Mouse (Mus musculus) kidney, postnatal 0 days (tissue): ENCODE data around the gene Yap1. TPM values are rescaled to one million over a fixed set of nuclear protein-coding genes. Genes with fewer than 3 reads are reported as not detected.
A peak's percentile ranks its signal among the peaks of the same experiment; 100 is the strongest.
"Not testable (repeated sequence)": the region's sequence is repeated elsewhere in the genome, so short reads cannot be mapped to it uniquely, and the experiment has no call there.

Experiments
- ATAC-seq: fragments of 200-750 bp; cut with Nextera tagmentation; replicated peaks from 2 replicates; pipeline ENCODE4 v1.8.0; 2017; ENCODE audit warnings: low read depth, moderate number of reproducible peaks, moderate TSS enrichment, moderate library complexity; ENCODE audit not compliant: low FRiP score
- DNase-seq: peaks from one replicate; pipeline ENCODE4 v3.0.0-alpha.2; 2016; ENCODE audit warnings: low spot score
- H3K27ac ChIP-seq: fragments of 300-500 bp; sonication (generic); 2 replicates; pipeline ENCODE4 v1.5.1; 2014; ENCODE audit warnings: mild to moderate bottlenecking
- H3K27me3 ChIP-seq: fragments of 300-500 bp; sonication (generic); 2 replicates; pipeline ENCODE4 v1.6.1; 2014; ENCODE audit warnings: low read length, mixed read lengths; ENCODE audit not compliant: insufficient read depth
- H3K36me3 ChIP-seq: fragments of 300-500 bp; sonication (generic); 2 replicates; pipeline ENCODE4 v1.6.1; 2014; ENCODE audit warnings: low read length, mixed read lengths; ENCODE audit not compliant: insufficient read depth
- H3K4me1 ChIP-seq: fragments of 300-500 bp; sonication (generic); replicated peaks from 2 replicates; pipeline ENCODE4 v1.6.1; 2014; ENCODE audit warnings: antibody characterized with exemption, low read length, mixed read lengths; ENCODE audit not compliant: insufficient read depth
- H3K4me2 ChIP-seq: fragments of 300-500 bp; sonication (generic); 2 replicates; pipeline ENCODE4 v1.6.1; 2014; ENCODE audit warnings: mild to moderate bottlenecking, low read length, moderate library complexity, mixed read lengths
- H3K4me3 ChIP-seq: fragments of 300-500 bp; sonication (generic); replicated peaks from 2 replicates; pipeline ENCODE4 v1.5.1; 2014; ENCODE audit warnings: low read depth, low read length
- H3K9ac ChIP-seq: fragments of 300-500 bp; sonication (generic); 2 replicates; pipeline ENCODE4 v1.6.1; 2014; ENCODE audit warnings: low read depth, low read length
- H3K9me3 ChIP-seq: fragments of 300-500 bp; sonication (generic); replicated peaks from 2 replicates; pipeline ENCODE4 v1.6.1; 2016; ENCODE audit warnings: low read length, inconsistent platforms, mixed read lengths
- CTCF ChIP-seq: IDR thresholded peaks from 2 replicates; pipeline ENCODE4 v1.5.1; 2016; ENCODE audit warnings: antibody characterized with exemption, low read depth, mild to moderate bottlenecking, moderate library complexity
- whole genome bisulfite sequencing: fragments of 180-500 bp; shearing (Covaris S2); extraction: QIAGEN DNeasy Blood & Tissue Kit; methylation state at CpG from one replicate; pipeline ENCODE4 v1.1.7; 2014; 5-methylcytosine and 5-hydroxymethylcytosine counted together
- polyA plus RNA-seq: library from polyadenylated mRNA; unstranded; fragments of >200 nt; fragmentation: Nextera tagmentation; extraction: Ambion mirVana; gene quantifications from 2 replicates; pipeline ENCODE4 v1.2.1, GENCODE M21; 2015

Gene Yap1
- polyA plus RNA-seq, 1 experiment from 2014 or later: 26.5 TPM

DNA sequence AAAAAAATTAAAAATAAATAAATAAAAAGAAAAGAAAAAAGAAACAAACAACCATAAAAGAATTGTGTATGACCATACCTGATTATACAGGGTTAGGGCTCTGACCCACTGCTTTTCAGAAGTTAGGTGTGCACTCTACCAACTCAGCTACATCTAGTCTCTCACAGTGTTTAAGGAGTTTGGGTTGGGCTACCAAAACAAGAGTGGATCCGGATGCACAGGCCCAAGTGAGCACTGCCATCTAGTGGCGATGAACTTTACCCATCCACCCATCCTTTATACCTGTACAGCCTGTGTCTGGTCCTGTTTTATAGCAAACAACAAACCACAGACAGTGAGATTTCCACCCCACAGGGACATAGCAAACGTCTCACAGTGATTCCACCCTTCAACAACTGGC lies 106.9 kb downstream of the Yap1 start:
- no peaks in the 10 kb centered on the region for H3K27me3 ChIP-seq
- no peak overlapping the region for H3K9ac ChIP-seq
- H3K36me3 ChIP-seq: no peaks in the 10 kb centered on the region
- no peaks in the 10 kb centered on the region for H3K9me3 ChIP-seq
- no peaks in the 10 kb centered on the region for H3K4me1 ChIP-seq
- no peak overlapping the region for H3K4me2 ChIP-seq
- 2% methylated on average over 3 of the region's 3 CpGs for WGBS
- peak; percentile 81 for DNase-seq
- H3K4me3 ChIP-seq: no peak overlapping the region
- no peak overlapping the region for H3K27ac ChIP-seq
- peak; percentile 90 for TF ChIP-seq CTCF
- ATAC-seq: peak; percentile 77

DNA sequence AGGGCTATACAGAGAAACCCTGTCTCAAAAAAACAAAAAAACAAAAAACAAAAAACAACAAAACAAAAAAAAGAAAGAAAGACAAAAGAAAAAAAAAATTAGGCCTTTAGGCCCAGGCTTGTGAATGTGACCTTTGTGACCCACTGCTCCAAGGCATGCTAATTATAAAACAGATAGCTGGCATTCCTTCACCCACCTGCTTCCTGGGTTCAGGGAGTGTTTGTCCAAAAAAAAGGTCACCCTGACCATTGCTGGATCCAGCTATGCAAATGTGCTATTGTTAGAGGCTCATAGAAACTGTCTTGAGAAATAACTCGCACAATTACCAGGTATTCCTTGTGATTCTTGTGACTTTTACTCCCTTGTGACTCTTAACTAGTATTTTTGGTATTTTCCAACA lies 112.6 kb downstream of the Yap1 start:
- not testable (repeated sequence) for H3K9ac ChIP-seq, H3K27ac ChIP-seq, H3K9me3 ChIP-seq, H3K4me2 ChIP-seq, H3K27me3 ChIP-seq, DNase-seq, H3K4me3 ChIP-seq, H3K36me3 ChIP-seq, H3K4me1 ChIP-seq, ATAC-seq
- WGBS: 90% methylated on average over 1 of the region's 1 CpGs

DNA sequence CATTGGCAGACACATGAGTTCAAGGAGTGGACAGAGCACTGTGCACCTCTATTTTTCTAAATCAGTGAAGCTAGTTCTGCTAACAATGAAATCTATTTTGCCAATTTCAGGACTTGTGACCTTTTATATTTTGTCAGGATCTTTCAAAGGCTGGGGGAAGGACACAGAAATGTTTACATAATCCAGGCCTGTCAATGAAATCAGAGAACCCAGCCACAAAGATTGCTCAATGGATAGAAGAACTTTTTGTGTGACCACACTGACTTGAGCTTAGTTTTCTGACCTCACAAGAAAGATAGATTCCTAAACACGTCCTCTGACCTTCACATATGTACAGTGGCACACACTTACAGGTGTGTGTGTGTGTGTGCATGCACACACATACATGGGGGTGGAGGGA lies 113.2 kb downstream of the Yap1 start:
- DNase-seq (no peak), ATAC-seq (no peak)
- Histone ChIP-seq H3K27me3 (no peaks in the 10 kb centered on the region), H3K4me3 (no peak overlapping the region), H3K4me2 (no peak overlapping the region), H3K9ac (no peak overlapping the region), H3K27ac (no peak overlapping the region), H3K36me3 (no peaks in the 10 kb centered on the region), H3K4me1 (no peaks in the 10 kb centered on the region), H3K9me3 (no peaks in the 10 kb centered on the region)
- WGBS: 78% methylated on average over 1 of the region's 1 CpGs
- TF ChIP-seq CTCF: no peak

DNA sequence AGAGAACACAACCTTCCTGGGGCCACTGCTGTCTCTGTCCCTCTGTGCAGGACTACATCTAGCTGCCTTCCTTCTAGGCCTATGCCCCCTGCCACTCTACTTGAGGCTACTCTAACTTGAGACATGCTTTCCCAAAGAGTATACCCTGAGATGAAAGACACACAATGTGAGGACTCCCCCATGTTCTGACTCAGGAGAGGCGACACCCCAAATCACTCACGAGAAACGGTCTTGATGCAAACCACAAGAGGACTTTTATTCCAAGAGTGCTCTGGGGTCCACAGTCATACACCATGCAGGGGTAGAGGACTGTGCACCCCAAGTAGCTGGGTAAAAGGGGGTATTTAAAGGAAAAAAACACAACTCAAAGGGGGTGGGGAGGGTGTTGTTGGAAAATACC lies 120.0 kb downstream of the Yap1 start:
- H3K9me3 ChIP-seq: no peaks in the 10 kb centered on the region
- no peaks in the 10 kb centered on the region for H3K36me3 ChIP-seq
- H3K27ac ChIP-seq: no peak overlapping the region
- no peak overlapping the region for H3K4me3 ChIP-seq
- H3K4me2 ChIP-seq: no peak overlapping the region
- DNase-seq (no peak), ATAC-seq (no peak)
- no peaks in the 10 kb centered on the region for H3K27me3 ChIP-seq
- H3K4me1 ChIP-seq: no peaks in the 10 kb centered on the region
- TF ChIP-seq CTCF: no peak
- no peak overlapping the region for H3K9ac ChIP-seq
- WGBS: 98% methylated on average over 3 of the region's 3 CpGs

DNA sequence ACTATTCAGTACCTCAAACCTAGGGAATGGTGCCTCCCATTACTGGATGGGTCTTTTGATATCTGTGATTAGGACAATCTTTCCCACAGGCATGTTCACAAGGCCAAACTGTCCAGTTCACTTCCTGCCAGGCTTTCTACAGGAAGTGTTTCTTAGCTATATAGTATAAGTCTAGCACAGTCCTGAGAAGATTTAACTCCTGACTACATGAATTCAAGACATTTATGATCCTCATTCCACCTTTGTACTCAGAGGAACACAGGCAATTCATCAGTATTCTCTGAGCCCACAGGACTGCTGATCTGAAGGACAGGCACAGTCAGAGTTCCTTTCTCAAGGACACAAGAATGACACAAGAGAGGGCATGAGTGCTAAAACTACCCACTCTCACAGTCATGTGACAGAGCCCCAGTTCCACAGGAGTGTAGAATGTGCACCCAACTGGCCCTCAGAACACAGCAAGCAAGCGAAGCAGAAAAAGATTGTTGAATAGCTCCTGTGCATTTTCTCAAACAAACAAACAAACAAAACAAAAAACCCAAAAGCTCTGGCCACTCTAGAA lies 122.0 kb downstream of the Yap1 start:
- 100% methylated on average over 1 of the region's 1 CpGs for WGBS
- Histone ChIP-seq H3K27me3 (no peaks in the 10 kb centered on the region), H3K9me3 (no peaks in the 10 kb centered on the region), H3K9ac (no peak overlapping the region), H3K4me3 (no peak overlapping the region), H3K36me3 (no peaks in the 10 kb centered on the region), H3K4me1 (no peaks in the 10 kb centered on the region), H3K27ac (no peak overlapping the region), H3K4me2 (no peak overlapping the region)
- no peak for ATAC-seq
- no peak for TF ChIP-seq CTCF
- DNase-seq: no peak

Other genes starting within 250 kb of the Yap1 start
- 96.1 and 101 TPM in 2 replicates for gene Tmem123, start 240.6 kb downstream of the Yap1 start, polyA plus RNA-seq
- 36.4 and 37.4 TPM in 2 replicates for gene Birc2, start 167.5 kb downstream of the Yap1 start, polyA plus RNA-seq
- gene Birc3, start 131.4 kb downstream of the Yap1 start, polyA plus RNA-seq: 5.3 and 7.2 TPM in 2 replicates
- gene Cfap300, start 38.2 kb upstream of the Yap1 start, polyA plus RNA-seq: 10.7 and 10.8 TPM in 2 replicates
- gene Cep126, start 129.7 kb upstream of the Yap1 start, polyA plus RNA-seq: 3.7 and 4.0 TPM in 2 replicates